Mouse (Mus musculus) stomach, embryonic 14.5 days (tissue): ENCODE measurements around the gene Flnb. TPM values are rescaled to one million over a fixed set of nuclear protein-coding genes. Genes with fewer than 3 reads are reported as not detected.

ENCODE experiments used
- ATAC-seq: fragments of 200-750 bp; cut with Nextera tagmentation; 2 replicates; pipeline ENCODE4 v1.8.0; 2017; ENCODE audit warnings: low read depth, moderate TSS enrichment; ENCODE audit not compliant: insufficient number of reproducible peaks, insufficient read depth, low FRiP score
- H3K27ac ChIP-seq: fragments of 300-500 bp; sonication (generic); 2 replicates; pipeline ENCODE4 v1.5.1; 2014; ENCODE audit warnings: mild to moderate bottlenecking, low read length, moderate library complexity, mixed read lengths
- H3K27me3 ChIP-seq: fragments of 300-500 bp; sonication (generic); 2 replicates; pipeline ENCODE4 v1.6.1; 2014; ENCODE audit warnings: low read length, control low read depth, mixed read lengths; ENCODE audit not compliant: control insufficient read depth, insufficient read depth
- H3K36me3 ChIP-seq: fragments of 300-500 bp; sonication (generic); 2 replicates; pipeline ENCODE4 v1.6.1; 2014; ENCODE audit warnings: mild to moderate bottlenecking, control low read depth, low read length, moderate library complexity, mixed read lengths; ENCODE audit not compliant: control insufficient read depth, insufficient read depth
- H3K4me1 ChIP-seq: fragments of 300-500 bp; sonication (generic); 2 replicates; pipeline ENCODE4 v1.6.1; 2014; ENCODE audit warnings: low read length, control low read depth, mixed read lengths; ENCODE audit not compliant: control insufficient read depth, insufficient read depth
- H3K4me2 ChIP-seq: fragments of 300-500 bp; sonication (generic); replicated peaks from 2 replicates; pipeline ENCODE4 v1.6.1; 2014; ENCODE audit warnings: low read depth, low read length, control low read depth
- H3K4me3 ChIP-seq: fragments of 300-500 bp; sonication (generic); 2 replicates; pipeline ENCODE4 v1.5.1; 2014; ENCODE audit warnings: low read depth, low read length, control low read depth
- H3K9ac ChIP-seq: fragments of 300-500 bp; sonication (generic); replicated peaks from 2 replicates; pipeline ENCODE4 v1.6.1; 2014; ENCODE audit warnings: low read depth, mild to moderate bottlenecking, control low read depth, low read length, moderate library complexity, mixed read lengths
- H3K9me3 ChIP-seq: fragments of 300-500 bp; sonication (generic); 2 replicates; pipeline ENCODE4 v1.6.1; 2016; ENCODE audit warnings: low read depth, low read length, control low read depth; ENCODE audit not compliant: control insufficient read depth
- WGBS: fragments of 180-500 bp; shearing (Covaris S2); extraction: QIAGEN DNeasy Blood & Tissue Kit; methylation state at CpG from one replicate; pipeline ENCODE4 v1.1.7; 2014; 5-methylcytosine and 5-hydroxymethylcytosine counted together
- polyA plus RNA-seq: library from polyadenylated mRNA; unstranded; fragments of >200 nt; fragmentation: Nextera tagmentation; extraction: Ambion mirVana; gene quantifications from 2 replicates; pipeline ENCODE4 v1.2.1, GENCODE M21; 2014

The Flnb gene
- polyA plus RNA-seq, 1 experiment from 2014 or later: 23.7 TPM

- no peak for ATAC-seq
- H3K4me1 ChIP-seq: peaks cover 11% of the 10 kb centered on the region; the same call in 1 of the 2 replicates
- H3K9me3 ChIP-seq: no peaks in the 10 kb centered on the region
- H3K9ac ChIP-seq: no peak overlapping the region
- H3K36me3 ChIP-seq: peaks cover 43% of the 10 kb centered on the region
- no peaks in the 10 kb centered on the region for H3K27me3 ChIP-seq
- H3K4me2 ChIP-seq: no peak overlapping the region
- no peak overlapping the region for H3K4me3 ChIP-seq
- H3K27ac ChIP-seq: no peak overlapping the region
Observed at GRCm38 (mm10) chr14:7923635-7924034, 105.9 kb downstream of the Flnb start.

DNA sequence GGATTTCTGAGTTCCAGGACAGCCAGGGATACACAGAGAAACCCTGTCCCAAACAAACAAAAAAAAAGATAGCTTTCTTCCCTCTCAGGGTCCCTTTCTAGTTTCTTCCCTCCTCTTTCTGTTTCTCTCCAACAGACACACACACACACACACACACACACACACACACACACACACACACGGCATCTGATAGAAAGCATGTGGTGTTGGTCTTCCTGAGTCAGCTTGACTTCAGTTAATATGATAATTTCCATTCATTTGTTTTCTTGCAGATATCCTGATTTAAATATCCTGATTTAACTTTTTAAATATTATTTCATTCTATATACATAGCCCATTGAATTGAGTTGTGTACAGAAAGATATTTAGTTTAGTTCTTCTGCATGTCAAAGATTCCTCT lies 110.6 kb downstream of the Flnb start:
- Histone ChIP-seq H3K4me1 (no peaks in the 10 kb centered on the region), H3K9ac (no peak overlapping the region), H3K4me3 (no peak overlapping the region), H3K27me3 (no peaks in the 10 kb centered on the region), H3K9me3 (no peaks in the 10 kb centered on the region), H3K4me2 (no peak overlapping the region), H3K36me3 (peaks cover 68% of the 10 kb centered on the region), H3K27ac (no peak overlapping the region)
- WGBS: 75% methylated on average over 1 of the region's 1 CpGs
- ATAC-seq: no peak

GRCm38 (mm10) chr14:7929029-7929428 lies 111.3 kb downstream of the Flnb start:
- Histone ChIP-seq H3K27me3 (no peaks in the 10 kb centered on the region), H3K27ac (no peak overlapping the region), H3K4me2 (no peak overlapping the region), H3K9ac (no peak overlapping the region), H3K4me3 (no peak overlapping the region), H3K4me1 (no peaks in the 10 kb centered on the region), H3K36me3 (peaks cover 68% of the 10 kb centered on the region), H3K9me3 (no peaks in the 10 kb centered on the region)
- no peak for ATAC-seq
- 88% methylated on average over 7 of the region's 7 CpGs for WGBS

- WGBS: 96% methylated on average over 4 of the region's 4 CpGs
- H3K4me1 ChIP-seq: no peaks in the 10 kb centered on the region
- no peak overlapping the region for H3K27ac ChIP-seq
- no peaks in the 10 kb centered on the region for H3K27me3 ChIP-seq
- H3K4me3 ChIP-seq: no peak overlapping the region
- H3K36me3 ChIP-seq: peaks cover 55% of the 10 kb centered on the region
- H3K9ac ChIP-seq: no peak overlapping the region
- no peak overlapping the region for H3K4me2 ChIP-seq
- no peaks in the 10 kb centered on the region for H3K9me3 ChIP-seq
- no peak for ATAC-seq
Observed at GRCm38 (mm10) chr14:7932151-7932550, 114.4 kb downstream of the Flnb start.

DNA sequence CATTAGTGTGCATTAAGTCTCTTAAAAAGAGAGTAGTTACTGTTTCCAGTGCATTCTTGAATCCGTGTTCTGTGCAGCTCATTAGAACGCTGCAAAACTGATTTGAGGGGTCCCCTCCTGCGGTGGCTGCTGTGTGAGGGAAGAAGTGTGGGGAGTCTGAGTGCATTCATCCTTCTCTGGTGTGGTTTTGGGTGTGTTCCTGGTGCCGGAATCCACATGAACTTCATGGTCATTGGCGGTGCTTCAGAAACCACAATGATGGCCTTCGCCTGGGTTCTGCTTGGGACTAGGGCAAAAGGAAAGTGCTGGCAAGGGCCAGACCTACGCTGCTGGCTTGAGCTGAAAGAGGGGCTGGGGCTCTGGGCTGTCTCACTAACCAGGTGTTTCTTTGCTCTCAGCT lies 116.4 kb downstream of the Flnb start:
- Histone ChIP-seq H3K9me3 (no peaks in the 10 kb centered on the region), H3K4me3 (no peak overlapping the region), H3K4me1 (no peaks in the 10 kb centered on the region), H3K4me2 (no peak overlapping the region), H3K36me3 (peaks cover 41% of the 10 kb centered on the region), H3K27me3 (no peaks in the 10 kb centered on the region), H3K27ac (no peak overlapping the region), H3K9ac (no peak overlapping the region)
- no peak for ATAC-seq
- 91% methylated on average over 7 of the region's 7 CpGs for WGBS

DNA sequence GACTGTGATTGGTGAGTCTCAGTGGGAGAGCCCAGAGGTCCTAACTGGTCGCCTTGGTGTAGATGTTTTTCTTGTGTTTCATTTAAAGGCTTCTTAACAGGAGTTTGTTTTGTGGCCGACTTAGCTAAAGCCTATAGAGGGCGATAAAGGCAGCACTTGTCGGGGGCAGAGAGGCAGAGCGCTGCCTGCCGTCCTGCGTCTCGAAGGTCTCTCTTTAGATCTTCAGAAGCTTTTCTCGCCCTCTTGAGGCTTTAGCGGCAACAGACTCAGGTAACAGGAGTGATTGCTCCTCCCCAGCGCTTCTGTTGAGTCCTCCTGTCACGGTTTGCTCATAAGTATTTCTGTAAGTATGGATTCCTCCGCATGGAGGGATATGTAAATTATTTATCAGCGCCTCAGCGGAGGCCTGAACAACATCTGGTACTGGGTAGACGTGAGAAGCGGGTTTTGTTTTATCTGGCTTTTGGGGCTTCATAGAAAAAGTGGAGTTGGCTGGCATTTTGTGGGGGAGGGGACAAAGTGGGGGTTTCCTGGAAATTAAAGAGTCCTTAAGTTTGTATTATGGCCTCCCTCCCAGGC lies 119.4 kb downstream of the Flnb start:
- no peak overlapping the region for H3K4me3 ChIP-seq
- no peak for ATAC-seq
- no peaks in the 10 kb centered on the region for H3K4me1 ChIP-seq
- peaks cover 31% of the 10 kb centered on the region for H3K36me3 ChIP-seq
- H3K4me2 ChIP-seq: no peak overlapping the region
- WGBS: 29% methylated on average over 17 of the region's 17 CpGs
- H3K27ac ChIP-seq: no peak overlapping the region
- no peaks in the 10 kb centered on the region for H3K27me3 ChIP-seq
- no peaks in the 10 kb centered on the region for H3K9me3 ChIP-seq
- no peak overlapping the region for H3K9ac ChIP-seq

GRCm38 (mm10) chr14:7938809-7939784 lies 121.3 kb downstream of the Flnb start:
- Histone ChIP-seq H3K9ac (no peak overlapping the region), H3K9me3 (no peaks in the 10 kb centered on the region), H3K4me3 (no peak overlapping the region), H3K27ac (no peak overlapping the region), H3K36me3 (peaks cover 36% of the 10 kb centered on the region), H3K27me3 (no peaks in the 10 kb centered on the region), H3K4me2 (no peak overlapping the region), H3K4me1 (no peaks in the 10 kb centered on the region)
- 68% methylated on average over 19 of the region's 19 CpGs for WGBS
- no peak for ATAC-seq

- no peak overlapping the region for H3K4me2 ChIP-seq
- H3K9me3 ChIP-seq: no peaks in the 10 kb centered on the region
- WGBS: 74% methylated on average over 5 of the region's 5 CpGs
- H3K27me3 ChIP-seq: no peaks in the 10 kb centered on the region
- H3K36me3 ChIP-seq: peaks cover 36% of the 10 kb centered on the region
- H3K9ac ChIP-seq: no peak overlapping the region
- ATAC-seq: no peak
- no peak overlapping the region for H3K4me3 ChIP-seq
- H3K27ac ChIP-seq: no peak overlapping the region
- H3K4me1 ChIP-seq: no peaks in the 10 kb centered on the region
Observed at GRCm38 (mm10) chr14:7941413-7941812, 123.7 kb downstream of the Flnb start.
